Mouse (Mus musculus): ENCODE results near the gene Ythdf1. TPM values are rescaled to one million over a fixed set of nuclear protein-coding genes. Genes with fewer than 3 reads are reported as not detected.

Gene Ythdf1
- total RNA-seq, 2 experiments from 2014 or later = 29.5 to 30.3 TPM

GRCm38 (mm10) chr2:180890422-180891074 lies 30.2 kb downstream of the Ythdf1 start:
- intact Hi-C loops (cut with DNase I; ENCODE audit: low total_unique reads) = no loop called here
- DNase-seq = no peak

- DNase-seq = no peak
- intact Hi-C loops (cut with DNase I; ENCODE audit: low total_unique reads) = no loop called here
Observed at GRCm38 (mm10) chr2:180889921-180890280, 30.8 kb downstream of the Ythdf1 start.

DNA sequence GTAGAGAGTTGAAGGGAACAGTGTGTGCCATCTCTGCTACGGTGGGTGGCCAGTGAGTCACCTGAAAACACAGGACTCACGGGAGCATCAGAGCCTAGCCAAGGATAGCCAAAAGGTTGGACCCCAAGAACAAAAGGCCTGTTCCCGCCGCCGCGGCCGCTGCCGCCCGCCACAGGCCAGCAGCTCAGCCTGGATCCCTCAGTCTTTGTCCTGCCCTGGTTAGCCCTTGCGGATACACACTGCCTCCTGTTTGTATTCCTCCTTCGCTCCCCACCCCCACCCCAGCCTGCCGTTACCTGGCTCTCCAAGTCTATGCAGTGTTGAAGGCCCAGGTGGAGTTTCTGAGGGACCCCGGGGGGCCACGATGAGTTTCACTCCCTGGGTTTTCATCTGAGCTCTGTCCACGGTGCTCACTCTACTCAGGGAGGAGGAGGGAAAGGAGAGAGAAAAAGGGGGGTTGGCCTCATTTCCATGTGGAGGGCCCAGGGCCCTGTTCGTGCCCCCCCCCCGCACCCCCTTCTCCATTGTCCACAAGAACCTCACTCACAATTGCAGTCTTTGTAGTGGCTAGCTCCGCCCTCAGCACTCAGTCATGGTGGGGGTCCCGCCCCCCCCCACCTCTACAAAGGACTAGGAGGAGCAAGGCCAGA lies 31.4 kb downstream of the Ythdf1 start:
- intact Hi-C loops (cut with DNase I; ENCODE audit: low total_unique reads) = no loop called here

GRCm38 (mm10) chr2:180885270-180885669 lies 35.5 kb downstream of the Ythdf1 start:
- intact Hi-C loops (cut with DNase I; ENCODE audit: low total_unique reads) = no loop called here

More for the DNA sequence above, 31.4 kb downstream of the Ythdf1 start:
- no peak for DNase-seq

DNA sequence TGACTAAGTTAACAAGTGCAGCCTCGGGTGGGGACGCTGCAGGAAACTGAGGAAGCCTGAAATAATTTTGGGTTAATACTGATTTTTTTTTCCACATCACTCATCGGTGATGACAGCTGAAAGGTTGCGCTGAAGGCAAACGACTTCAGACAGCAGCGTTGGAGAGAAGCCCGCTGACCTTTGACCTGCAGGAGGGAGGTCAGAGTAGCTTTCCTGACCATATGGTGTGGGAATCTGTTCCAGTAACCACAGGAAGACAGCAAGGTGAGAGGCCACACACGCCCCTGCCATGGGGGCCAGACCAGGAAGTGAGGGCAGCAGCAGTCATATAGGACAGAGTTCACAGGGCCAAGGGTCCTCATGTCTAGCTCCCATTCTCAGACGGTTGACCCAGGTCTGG lies 39.5 kb downstream of the Ythdf1 start:
- no peak for DNase-seq
- intact Hi-C loops (cut with DNase I; ENCODE audit: low total_unique reads) = no loop called here

More at GRCm38 (mm10) chr2:180885270-180885669, 35.5 kb downstream of the Ythdf1 start:
- no peak for DNase-seq

GRCm38 (mm10) chr2:180879365-180880067 lies 41.2 kb downstream of the Ythdf1 start:
- no peak for DNase-seq
- intact Hi-C loops (cut with DNase I; ENCODE audit: low total_unique reads) = no loop called here

DNA sequence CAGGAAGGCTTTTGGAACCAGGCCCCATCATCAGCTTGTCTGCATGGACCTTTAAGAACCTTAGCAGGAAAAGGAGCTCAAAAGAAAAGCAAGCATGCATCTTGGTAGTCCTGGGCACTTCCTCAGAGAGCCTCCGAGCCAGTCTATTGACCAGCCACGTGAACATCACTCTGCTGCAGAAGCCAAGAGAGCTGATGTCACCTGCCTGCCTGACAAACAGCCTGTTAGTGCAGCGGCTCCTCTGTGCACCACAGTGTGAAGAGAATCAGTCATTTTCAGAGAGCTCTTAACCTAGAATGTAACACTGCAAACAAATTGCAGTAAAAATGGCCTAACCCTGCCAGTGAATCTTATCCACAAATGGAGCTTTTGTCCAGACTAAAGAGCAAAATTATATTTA lies 50.7 kb downstream of the Ythdf1 start:
- no peak for DNase-seq
- intact Hi-C loops (cut with DNase I; ENCODE audit: low total_unique reads) = no loop called here

GRCm38 (mm10) chr2:180861561-180861960 lies 59.2 kb downstream of the Ythdf1 start:
- intact Hi-C loops (cut with DNase I; ENCODE audit: low total_unique reads) = no loop called here
- no peak for DNase-seq

DNA sequence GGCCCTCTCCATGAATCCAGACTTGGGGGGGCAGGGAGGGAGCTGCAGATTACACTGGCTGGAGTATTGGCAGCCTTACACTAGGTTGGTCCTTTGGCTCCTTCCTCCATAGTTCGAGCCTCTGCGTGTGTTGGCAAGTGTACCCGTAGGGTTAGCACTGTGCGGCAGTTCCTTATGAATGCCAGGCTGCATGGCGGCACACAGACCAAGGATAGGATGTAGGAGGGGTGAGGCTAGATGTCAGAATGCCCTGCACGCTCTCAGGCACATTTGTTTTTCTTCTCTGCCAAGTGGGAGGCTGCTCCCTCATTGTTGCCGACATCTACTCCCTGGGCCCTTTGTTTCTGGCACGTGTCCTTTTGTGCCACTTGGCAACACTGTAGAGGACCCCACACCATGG lies 63.6 kb downstream of the Ythdf1 start:
- DNase-seq = no peak
- intact Hi-C loops (cut with DNase I; ENCODE audit: low total_unique reads) = no loop called here

DNA sequence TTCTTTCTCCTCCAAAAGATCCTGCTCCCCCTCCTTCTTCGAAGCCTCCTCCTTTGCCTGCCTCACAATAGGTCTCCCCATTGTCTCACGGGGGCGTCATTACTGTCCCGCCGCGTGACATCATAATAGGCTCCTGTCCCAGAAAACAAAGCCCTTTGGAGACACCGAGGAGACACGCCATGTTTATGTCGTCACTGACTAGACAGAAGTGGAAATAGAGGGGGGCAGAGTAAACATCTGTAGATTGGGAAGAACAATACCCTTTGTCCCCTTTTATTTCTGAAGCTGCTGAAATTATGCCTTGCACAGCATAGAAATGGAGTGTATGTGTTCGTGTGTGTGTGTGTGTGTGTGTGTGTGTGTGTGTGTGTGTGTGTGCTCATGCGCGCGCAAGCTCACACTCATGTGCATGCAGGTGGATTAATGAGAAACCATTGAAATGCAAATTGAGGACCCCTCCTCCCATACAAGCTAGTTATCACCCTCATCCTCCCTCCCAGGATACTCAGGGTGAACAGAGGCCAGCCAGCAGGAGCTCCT lies 65.7 kb downstream of the Ythdf1 start:
- no peak for DNase-seq
- intact Hi-C loops (cut with DNase I; ENCODE audit: low total_unique reads) = loop anchor here (2.0 kb wide), 1 partner anchor 70 kb away; no protein-coding TSS in a partner anchor

Small RNAs within 50 kb of the gene (microRNA-seq; reads per million reads assigned to microRNA genes)
- gene Mir124a-3 = 0 reads per million in 2 experiments

Other genes starting within 250 kb of the Ythdf1 start
- 10 to 100 TPM; 18.9 to 19.7 TPM for gene Dido1, start 210.9 kb downstream of the Ythdf1 start, total RNA-seq (2021)
- gene Gid8, start 210.8 kb downstream of the Ythdf1 start, total RNA-seq (2021) = 10 to 100 TPM; 38.5 to 40.5 TPM
- under 1 TPM; 0.39 to 0.51 TPM for gene Slc17a9, start 195.7 kb downstream of the Ythdf1 start, total RNA-seq (2021)
- not detected for gene Bhlhe23, start 144.0 kb downstream of the Ythdf1 start, total RNA-seq (2021)
- gene Birc7, start 8.1 kb upstream of the Ythdf1 start, total RNA-seq (2021) = not detected
- under 1 TPM; 0.82 TPM for gene Nkain4, start 33.8 kb upstream of the Ythdf1 start, total RNA-seq (2021)
- gene Arfgap1, start 46.3 kb upstream of the Ythdf1 start, total RNA-seq (2021) = 10 to 100 TPM; 32.1 to 33.9 TPM
- 1 to 10 TPM; 5.5 to 5.6 TPM for gene Col20a1, start 65.6 kb upstream of the Ythdf1 start, total RNA-seq (2021)
- gene Chrna4, start 122.6 kb upstream of the Ythdf1 start, total RNA-seq (2021) = 1 to 10 TPM in 1 of 2 experiments, under 1 TPM in 1; 0.93 to 1.3 TPM
- gene Kcnq2, start 214.4 kb upstream of the Ythdf1 start, total RNA-seq (2021) = under 1 TPM; 0.07 to 0.16 TPM
- gene Eef1a2, start 236.1 kb upstream of the Ythdf1 start, total RNA-seq (2021) = 1,000 to 10,000 TPM; 2,249 to 2,405 TPM